Mouse (Mus musculus): ENCODE data around the gene Mrpl22. TPM values are rescaled to one million over a fixed set of nuclear protein-coding genes. Genes with fewer than 3 reads are reported as not detected.
A peak's percentile ranks its signal among the peaks of the same experiment; 100 is the strongest.

Gene Mrpl22
- polyA plus RNA-seq (2015; fragmentation: Nextera tagmentation; extraction: Ambion mirVana): 112 TPM in 2 replicates

DNA sequence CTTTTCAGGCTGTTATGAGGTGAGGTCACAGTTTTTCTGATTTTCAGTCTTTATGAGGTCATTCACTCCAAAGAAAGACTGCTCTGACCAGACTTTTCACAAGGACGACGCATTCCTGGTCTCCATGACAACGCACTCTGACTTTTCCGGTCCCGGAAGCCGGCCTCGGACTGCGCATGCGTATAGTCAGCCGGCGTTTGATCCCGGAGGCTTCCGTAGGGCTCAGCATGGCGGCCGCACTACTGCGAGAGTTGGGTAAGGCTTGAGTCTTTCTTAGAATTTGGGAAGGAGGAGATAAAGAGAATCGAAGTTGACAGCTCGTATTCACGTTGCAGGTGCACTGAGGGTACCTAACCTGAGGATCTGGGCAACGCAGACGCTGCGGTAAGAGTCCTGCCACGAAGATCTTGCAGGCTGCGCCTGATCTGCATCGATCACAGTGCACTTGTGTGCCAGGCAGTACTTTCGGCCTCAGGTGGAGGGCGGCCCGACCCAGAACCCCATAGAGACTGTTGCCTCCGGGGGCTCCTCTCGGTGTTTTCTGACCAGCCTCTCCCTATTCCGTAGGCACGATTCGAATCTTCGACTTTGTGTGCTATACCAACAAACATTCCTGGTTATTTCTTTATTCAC lies at the start of gene Mrpl22:
Gene Mrpl22 (plus strand): TSS at position 203 of the 633 bp plus-strand sequence.
- peak; percentile 75 for ATAC-seq (replicated peaks; ENCODE audit: extremely low read depth, insufficient read depth, low FRiP score)
- Histone ChIP-seq H3K9ac (ENCODE audit: low read length) (peak within 1 kb of the TSS; percentile 88), H3K9me3 (replicated peaks; ENCODE audit: control insufficient read depth, low read length) (no peaks in the 10 kb centered on the region), H3K4me1 (ENCODE audit: control insufficient read depth, insufficient read depth, low read length) (peaks cover 16% of the 10 kb centered on the region), H3K4me3 (ENCODE audit: low read length) (peak within 1 kb of the TSS; percentile 89), H3K27me3 (ENCODE audit: control insufficient read depth, insufficient read depth, low read length) (no peaks in the 10 kb centered on the region), H3K36me3 (ENCODE audit: control insufficient read depth, insufficient read depth) (peaks cover 26% of the 10 kb centered on the region), H3K27ac (ENCODE audit: low read length) (0 out of 2 replicates have a peak within 1 kb of the TSS, but pooled peaks have one; percentile 32), H3K4me2 (ENCODE audit: low read depth, low read length) (peak within 1 kb of the TSS; percentile 77)
- WGBS: under 1% methylated on average over 34 of the region's 34 CpGs

GRCm38 (mm10) chr11:58123711-58124110 lies 47.8 kb upstream of the Mrpl22 start:
- Histone ChIP-seq H3K9me3 (replicated peaks; ENCODE audit: control insufficient read depth, low read length) (no peaks in the 10 kb centered on the region), H3K36me3 (ENCODE audit: control insufficient read depth, insufficient read depth) (peaks cover 31% of the 10 kb centered on the region), H3K4me3 (ENCODE audit: low read length) (no peak overlapping the region), H3K27me3 (ENCODE audit: control insufficient read depth, insufficient read depth, low read length) (no peaks in the 10 kb centered on the region), H3K27ac (ENCODE audit: low read length) (no peak overlapping the region; the same call in 1 of the 2 replicates), H3K9ac (ENCODE audit: low read length) (no peak overlapping the region), H3K4me2 (ENCODE audit: low read depth, low read length) (no peak overlapping the region), H3K4me1 (ENCODE audit: control insufficient read depth, insufficient read depth, low read length) (peaks cover 31% of the 10 kb centered on the region)
- WGBS: 95% methylated on average over 2 of the region's 2 CpGs
- no peak for ATAC-seq (replicated peaks; ENCODE audit: extremely low read depth, insufficient read depth, low FRiP score)

DNA sequence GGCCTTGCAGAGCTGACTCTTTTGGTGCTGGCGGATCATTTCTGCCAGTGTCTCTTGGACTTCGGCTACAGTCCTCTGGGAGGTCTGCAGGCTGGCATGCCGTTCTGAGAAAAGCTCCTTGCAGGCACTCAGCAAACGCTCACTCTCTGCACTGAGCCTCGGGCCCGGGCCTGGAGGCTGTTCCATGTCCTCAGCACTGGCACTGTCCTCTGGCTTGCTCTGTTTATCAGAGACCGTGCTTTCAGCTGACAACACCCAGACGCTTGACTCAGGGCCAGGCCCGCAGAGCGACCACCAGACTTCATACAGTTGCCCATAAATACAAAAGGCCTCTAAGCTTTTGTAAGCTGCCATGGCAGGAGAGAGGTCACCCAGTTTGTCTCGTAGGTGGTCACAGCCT lies 46.4 kb upstream of the Mrpl22 start:
- H3K4me3 ChIP-seq (ENCODE audit: low read length): no peak overlapping the region
- peaks cover 27% of the 10 kb centered on the region for H3K4me1 ChIP-seq (ENCODE audit: control insufficient read depth, insufficient read depth, low read length)
- H3K27ac ChIP-seq (ENCODE audit: low read length): peak overlapping the region; percentile 83
- H3K9ac ChIP-seq (ENCODE audit: low read length): peak overlapping the region; percentile 31; the same call in 1 of the 2 replicates
- peaks cover 33% of the 10 kb centered on the region for H3K36me3 ChIP-seq (ENCODE audit: control insufficient read depth, insufficient read depth)
- no peak overlapping the region for H3K4me2 ChIP-seq (ENCODE audit: low read depth, low read length)
- H3K9me3 ChIP-seq (replicated peaks; ENCODE audit: control insufficient read depth, low read length): no peaks in the 10 kb centered on the region
- WGBS: 29% methylated on average over 11 of the region's 11 CpGs
- ATAC-seq (replicated peaks; ENCODE audit: extremely low read depth, insufficient read depth, low FRiP score): peak; percentile 64; the same call in 1 of the 2 replicates
- no peaks in the 10 kb centered on the region for H3K27me3 ChIP-seq (ENCODE audit: control insufficient read depth, insufficient read depth, low read length)

DNA sequence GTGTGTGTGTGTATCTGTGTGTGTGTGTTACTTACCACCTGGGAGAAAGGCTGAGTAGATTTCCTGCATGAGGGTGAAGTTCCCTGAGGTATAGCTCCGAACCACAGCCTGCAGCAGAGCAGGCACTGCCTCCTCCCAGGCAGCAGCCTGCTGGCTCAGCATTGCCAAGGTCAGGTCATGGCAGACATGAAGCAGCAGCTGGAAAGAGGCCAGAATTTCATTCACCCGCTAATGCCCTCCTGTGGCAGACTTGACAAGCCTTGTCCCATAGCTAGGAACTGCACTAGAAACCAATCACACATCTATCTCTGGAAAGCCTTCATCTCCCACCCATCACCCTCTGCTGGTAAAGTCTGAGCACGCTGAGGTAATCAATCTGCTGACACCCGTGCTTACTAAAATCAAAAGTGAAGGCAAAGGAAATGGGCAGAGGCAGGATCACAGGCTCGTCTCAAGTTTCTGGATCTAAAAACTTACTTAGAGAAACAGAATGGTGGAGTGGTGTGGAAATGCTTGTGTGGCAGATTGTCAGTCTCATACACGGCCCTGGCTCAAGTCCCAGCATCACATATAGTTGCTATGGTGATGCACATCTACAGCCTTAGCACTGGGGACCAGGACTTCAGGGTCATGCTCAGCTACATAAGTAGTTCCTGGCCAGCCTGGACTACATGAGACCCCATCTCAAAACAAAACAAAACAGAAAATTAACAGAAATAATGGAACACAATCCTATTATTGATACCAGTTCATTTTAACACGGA lies 44.9 kb upstream of the Mrpl22 start:
- Histone ChIP-seq H3K27ac (ENCODE audit: low read length) (peak overlapping the region; percentile 87), H3K4me2 (ENCODE audit: low read depth, low read length) (no peak overlapping the region), H3K4me3 (ENCODE audit: low read length) (no peak overlapping the region), H3K9me3 (replicated peaks; ENCODE audit: control insufficient read depth, low read length) (no peaks in the 10 kb centered on the region), H3K27me3 (ENCODE audit: control insufficient read depth, insufficient read depth, low read length) (no peaks in the 10 kb centered on the region), H3K9ac (ENCODE audit: low read length) (peak overlapping the region; percentile 26; the same call in 1 of the 2 replicates), H3K4me1 (ENCODE audit: control insufficient read depth, insufficient read depth, low read length) (peaks cover 27% of the 10 kb centered on the region), H3K36me3 (ENCODE audit: control insufficient read depth, insufficient read depth) (peaks cover 42% of the 10 kb centered on the region)
- ATAC-seq (replicated peaks; ENCODE audit: extremely low read depth, insufficient read depth, low FRiP score): peak; percentile 76
- WGBS: 38% methylated on average over 7 of the region's 7 CpGs

GRCm38 (mm10) chr11:58127544-58127943 lies 43.9 kb upstream of the Mrpl22 start:
- Histone ChIP-seq H3K4me1 (ENCODE audit: control insufficient read depth, insufficient read depth, low read length) (peaks cover 27% of the 10 kb centered on the region), H3K27ac (ENCODE audit: low read length) (no peak overlapping the region), H3K27me3 (ENCODE audit: control insufficient read depth, insufficient read depth, low read length) (no peaks in the 10 kb centered on the region), H3K4me2 (ENCODE audit: low read depth, low read length) (no peak overlapping the region), H3K9me3 (replicated peaks; ENCODE audit: control insufficient read depth, low read length) (no peaks in the 10 kb centered on the region), H3K4me3 (ENCODE audit: low read length) (no peak overlapping the region), H3K9ac (ENCODE audit: low read length) (no peak overlapping the region), H3K36me3 (ENCODE audit: control insufficient read depth, insufficient read depth) (peaks cover 45% of the 10 kb centered on the region)
- WGBS: 59% methylated on average over 2 of the region's 2 CpGs
- no peak for ATAC-seq (replicated peaks; ENCODE audit: extremely low read depth, insufficient read depth, low FRiP score)

- Histone ChIP-seq H3K9ac (ENCODE audit: low read length) (no peak overlapping the region), H3K4me2 (ENCODE audit: low read depth, low read length) (no peak overlapping the region), H3K27ac (ENCODE audit: low read length) (no peak overlapping the region), H3K9me3 (replicated peaks; ENCODE audit: control insufficient read depth, low read length) (no peaks in the 10 kb centered on the region), H3K27me3 (ENCODE audit: control insufficient read depth, insufficient read depth, low read length) (no peaks in the 10 kb centered on the region), H3K4me3 (ENCODE audit: low read length) (no peak overlapping the region), H3K4me1 (ENCODE audit: control insufficient read depth, insufficient read depth, low read length) (peaks cover 19% of the 10 kb centered on the region), H3K36me3 (ENCODE audit: control insufficient read depth, insufficient read depth) (peaks cover 43% of the 10 kb centered on the region)
- 71% methylated on average over 6 of the region's 6 CpGs for WGBS
- no peak for ATAC-seq (replicated peaks; ENCODE audit: extremely low read depth, insufficient read depth, low FRiP score)
Measured at GRCm38 (mm10) chr11:58129302-58129843, 42.1 kb upstream of the Mrpl22 start.

DNA sequence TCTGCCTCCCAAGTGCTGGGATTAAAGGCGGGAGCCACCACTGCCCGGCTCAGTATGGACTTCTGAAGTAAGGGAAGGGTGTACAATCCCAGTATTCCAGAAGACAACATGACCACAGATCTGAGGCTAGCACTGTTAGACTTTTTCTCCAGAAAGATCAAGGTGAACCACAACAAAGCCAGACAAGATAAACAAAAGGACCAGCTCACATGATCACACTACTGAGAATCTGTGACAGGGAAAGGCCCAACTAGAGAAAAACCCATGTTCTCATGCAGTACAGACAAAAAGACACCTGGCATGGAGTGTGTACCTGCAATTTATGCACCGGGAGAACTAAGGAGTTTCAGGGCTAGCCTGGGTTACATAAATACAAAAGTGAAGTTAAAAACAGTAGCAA lies 39.4 kb upstream of the Mrpl22 start:
- Histone ChIP-seq H3K4me1 (ENCODE audit: control insufficient read depth, insufficient read depth, low read length) (no peaks in the 10 kb centered on the region), H3K27ac (ENCODE audit: low read length) (no peak overlapping the region), H3K27me3 (ENCODE audit: control insufficient read depth, insufficient read depth, low read length) (no peaks in the 10 kb centered on the region), H3K9me3 (replicated peaks; ENCODE audit: control insufficient read depth, low read length) (no peaks in the 10 kb centered on the region), H3K4me3 (ENCODE audit: low read length) (no peak overlapping the region), H3K36me3 (ENCODE audit: control insufficient read depth, insufficient read depth) (peaks cover 67% of the 10 kb centered on the region), H3K4me2 (ENCODE audit: low read depth, low read length) (no peak overlapping the region), H3K9ac (ENCODE audit: low read length) (no peak overlapping the region)
- 84% methylated on average over 3 of the region's 3 CpGs for WGBS
- no peak for ATAC-seq (replicated peaks; ENCODE audit: extremely low read depth, insufficient read depth, low FRiP score)

- no peak overlapping the region for H3K4me3 ChIP-seq (ENCODE audit: low read length)
Measured at GRCm38 (mm10) chr11:58134869-58135268, 36.6 kb upstream of the Mrpl22 start.

DNA sequence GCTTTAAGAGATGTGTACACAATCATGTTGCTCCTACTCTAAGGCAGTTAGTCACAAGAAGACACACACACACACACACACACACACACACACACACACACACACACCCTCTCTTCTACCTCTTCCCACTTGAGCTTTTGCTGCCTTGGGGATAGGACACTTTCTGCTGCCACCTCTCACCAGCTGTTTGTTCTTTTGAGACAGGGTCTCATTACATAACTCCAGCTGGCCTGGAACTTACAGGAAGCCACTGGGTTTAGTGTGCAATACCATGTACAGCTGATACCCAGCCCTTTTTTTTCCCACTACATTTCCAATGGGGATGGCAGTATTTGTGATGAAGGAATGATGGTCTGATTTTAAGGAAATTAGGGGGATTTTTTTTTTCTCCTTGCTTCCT lies 36.2 kb upstream of the Mrpl22 start:
- no peak overlapping the region for H3K9ac ChIP-seq (ENCODE audit: low read length)

More at GRCm38 (mm10) chr11:58134869-58135268, 36.6 kb upstream of the Mrpl22 start:
- H3K4me2 ChIP-seq (ENCODE audit: low read depth, low read length): no peak overlapping the region
- H3K4me1 ChIP-seq (ENCODE audit: control insufficient read depth, insufficient read depth, low read length): no peaks in the 10 kb centered on the region
- no peak for ATAC-seq (replicated peaks; ENCODE audit: extremely low read depth, insufficient read depth, low FRiP score)
- H3K9ac ChIP-seq (ENCODE audit: low read length): no peak overlapping the region
- no peak overlapping the region for H3K27ac ChIP-seq (ENCODE audit: low read length)
- H3K9me3 ChIP-seq (replicated peaks; ENCODE audit: control insufficient read depth, low read length): no peaks in the 10 kb centered on the region
- H3K27me3 ChIP-seq (ENCODE audit: control insufficient read depth, insufficient read depth, low read length): no peaks in the 10 kb centered on the region
- peaks cover 76% of the 10 kb centered on the region for H3K36me3 ChIP-seq (ENCODE audit: control insufficient read depth, insufficient read depth)

More for the DNA sequence above, 36.2 kb upstream of the Mrpl22 start:
- Histone ChIP-seq H3K4me2 (ENCODE audit: low read depth, low read length) (no peak overlapping the region), H3K27me3 (ENCODE audit: control insufficient read depth, insufficient read depth, low read length) (no peaks in the 10 kb centered on the region), H3K4me1 (ENCODE audit: control insufficient read depth, insufficient read depth, low read length) (no peaks in the 10 kb centered on the region), H3K4me3 (ENCODE audit: low read length) (no peak overlapping the region), H3K27ac (ENCODE audit: low read length) (no peak overlapping the region), H3K36me3 (ENCODE audit: control insufficient read depth, insufficient read depth) (peaks cover 73% of the 10 kb centered on the region), H3K9me3 (replicated peaks; ENCODE audit: control insufficient read depth, low read length) (no peaks in the 10 kb centered on the region)
- no peak for ATAC-seq (replicated peaks; ENCODE audit: extremely low read depth, insufficient read depth, low FRiP score)

Measured in heart, embryonic 16.5 days (tissue).